Mouse (Mus musculus): Measurements from ENCODE around the gene Xpr1.

The Xpr1 gene

GRCm38 (mm10) chr1:155250531-155251135 lies 166.6 kb downstream of the Xpr1 start:
- DNase-seq (ENCODE audit: low spot score): no peak

GRCm38 (mm10) chr1:155249896-155250295 lies 167.3 kb downstream of the Xpr1 start:
- peak; percentile 0 for DNase-seq (ENCODE audit: low spot score)

GRCm38 (mm10) chr1:155248041-155248440 lies 169.2 kb downstream of the Xpr1 start:
- DNase-seq (ENCODE audit: low spot score): peak; percentile 0

- peak; percentile 0 for DNase-seq (ENCODE audit: low spot score)
Observed at GRCm38 (mm10) chr1:155247441-155247840, 169.8 kb downstream of the Xpr1 start.

- DNase-seq (ENCODE audit: low spot score): no peak
Observed at GRCm38 (mm10) chr1:155245516-155245915, 171.7 kb downstream of the Xpr1 start.

GRCm38 (mm10) chr1:155244771-155245211 lies 172.4 kb downstream of the Xpr1 start:
- no peak for DNase-seq (ENCODE audit: low spot score)

GRCm38 (mm10) chr1:155243797-155244770 lies 173.1 kb downstream of the Xpr1 start, which contains the start of gene BC034090:
BC034090 (minus strand) TSS chr1:155244444.
- peak; percentile 59 for DNase-seq (ENCODE audit: low spot score)

- DNase-seq (ENCODE audit: low spot score): no peak
Observed at GRCm38 (mm10) chr1:155242488-155242745, 174.8 kb downstream of the Xpr1 start.

- no peak for DNase-seq (ENCODE audit: low spot score)
Observed at GRCm38 (mm10) chr1:155241701-155242487, 175.3 kb downstream of the Xpr1 start.

GRCm38 (mm10) chr1:155239962-155240717 lies 177.1 kb downstream of the Xpr1 start:
- peak; percentile 48 for DNase-seq (ENCODE audit: low spot score)

GRCm38 (mm10) chr1:155239169-155239568 lies 178.0 kb downstream of the Xpr1 start:
- no peak for DNase-seq (ENCODE audit: low spot score)

- no peak for DNase-seq (ENCODE audit: low spot score)
Observed at GRCm38 (mm10) chr1:155238126-155238525, 179.1 kb downstream of the Xpr1 start.

- no peak for DNase-seq (ENCODE audit: low spot score)
Observed at GRCm38 (mm10) chr1:155237390-155237789, 179.8 kb downstream of the Xpr1 start.

GRCm38 (mm10) chr1:155236306-155237024 lies 180.8 kb downstream of the Xpr1 start:
- no peak for DNase-seq (ENCODE audit: low spot score)

GRCm38 (mm10) chr1:155235641-155236040 lies 181.6 kb downstream of the Xpr1 start:
- DNase-seq (ENCODE audit: low spot score): no peak

- peak; percentile 68 for DNase-seq (ENCODE audit: low spot score)
Observed at GRCm38 (mm10) chr1:155233931-155234607, 183.1 kb downstream of the Xpr1 start.

- no peak for DNase-seq (ENCODE audit: low spot score)
Observed at GRCm38 (mm10) chr1:155233378-155233777, 183.8 kb downstream of the Xpr1 start.

GRCm38 (mm10) chr1:155232786-155233185 lies 184.4 kb downstream of the Xpr1 start:
- DNase-seq (ENCODE audit: low spot score): no peak

- DNase-seq (ENCODE audit: low spot score): no peak
Observed at GRCm38 (mm10) chr1:155232385-155232784, 184.8 kb downstream of the Xpr1 start.

Data from ovary, adult 18-20 months (tissue).